Mouse (Mus musculus): ENCODE results near the gene Myo1g. TPM values are rescaled to one million over a fixed set of nuclear protein-coding genes. Genes with fewer than 3 reads are reported as not detected.

Myo1g gene
- polyA plus RNA-seq, 1 experiment from 2014 or later = 54.3 TPM

DNA sequence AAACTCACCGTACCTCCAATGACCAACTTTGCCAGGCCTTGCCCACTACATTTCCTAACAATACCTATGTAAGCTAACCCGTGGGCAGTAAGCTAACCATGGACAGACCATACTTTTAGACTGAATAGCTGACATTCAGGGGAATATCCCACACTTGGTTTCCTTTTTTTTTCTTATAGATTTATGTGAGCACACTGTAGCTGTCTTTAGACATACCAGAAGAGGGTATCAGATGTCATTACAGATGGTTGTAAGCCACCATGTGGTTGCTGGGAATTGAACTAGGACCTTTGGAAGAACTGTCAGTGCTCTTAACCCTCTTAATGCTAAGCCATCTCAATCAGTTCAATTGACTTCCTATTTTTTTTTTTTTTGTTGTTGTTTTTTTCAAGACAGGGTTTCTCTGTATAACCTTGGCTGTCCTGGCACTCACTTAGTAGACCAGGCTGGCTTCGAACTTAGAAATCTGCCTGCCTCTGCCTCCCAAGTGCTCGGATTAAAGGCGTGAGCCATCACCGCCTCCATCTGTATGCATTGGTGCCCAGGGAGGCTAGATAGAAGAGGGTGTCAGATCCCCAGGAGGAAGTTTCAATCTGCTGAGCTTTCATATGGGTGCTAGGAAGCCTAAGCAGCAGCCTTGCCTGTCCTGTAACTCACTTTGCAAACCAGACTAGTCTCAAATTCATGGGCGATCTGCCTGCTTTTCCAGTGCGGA, 3.6 kb upstream of the Myo1g start:
- no peak overlapping the region for H3K4me3 ChIP-seq (ENCODE audit: inconsistent target)
- peaks cover 49% of the 10 kb centered on the region for H3K79me2 ChIP-seq (ENCODE audit: inconsistent target)
- WGBS (ENCODE audit: missing documents) = 94% methylated on average over 8 of the region's 8 CpGs
- peaks cover 12% of the 10 kb centered on the region; the same call in 1 of the 2 replicates for H3K36me3 ChIP-seq (ENCODE audit: inconsistent target)
- peak overlapping the region; percentile 27 for H3K27ac ChIP-seq

- H3K36me3 ChIP-seq (ENCODE audit: inconsistent target) = peaks cover 12% of the 10 kb centered on the region; the same call in 1 of the 2 replicates
- peak overlapping the region; percentile 38 for H3K27ac ChIP-seq
- no peak overlapping the region for H3K4me3 ChIP-seq (ENCODE audit: inconsistent target)
- WGBS (ENCODE audit: missing documents) = 55% methylated on average over 1 of the region's 1 CpGs
- H3K79me2 ChIP-seq (ENCODE audit: inconsistent target) = peaks cover 55% of the 10 kb centered on the region
These were observed 2.9 kb upstream of the Myo1g start for GRCm38 (mm10) chr11:6523662-6524088.

DNA sequence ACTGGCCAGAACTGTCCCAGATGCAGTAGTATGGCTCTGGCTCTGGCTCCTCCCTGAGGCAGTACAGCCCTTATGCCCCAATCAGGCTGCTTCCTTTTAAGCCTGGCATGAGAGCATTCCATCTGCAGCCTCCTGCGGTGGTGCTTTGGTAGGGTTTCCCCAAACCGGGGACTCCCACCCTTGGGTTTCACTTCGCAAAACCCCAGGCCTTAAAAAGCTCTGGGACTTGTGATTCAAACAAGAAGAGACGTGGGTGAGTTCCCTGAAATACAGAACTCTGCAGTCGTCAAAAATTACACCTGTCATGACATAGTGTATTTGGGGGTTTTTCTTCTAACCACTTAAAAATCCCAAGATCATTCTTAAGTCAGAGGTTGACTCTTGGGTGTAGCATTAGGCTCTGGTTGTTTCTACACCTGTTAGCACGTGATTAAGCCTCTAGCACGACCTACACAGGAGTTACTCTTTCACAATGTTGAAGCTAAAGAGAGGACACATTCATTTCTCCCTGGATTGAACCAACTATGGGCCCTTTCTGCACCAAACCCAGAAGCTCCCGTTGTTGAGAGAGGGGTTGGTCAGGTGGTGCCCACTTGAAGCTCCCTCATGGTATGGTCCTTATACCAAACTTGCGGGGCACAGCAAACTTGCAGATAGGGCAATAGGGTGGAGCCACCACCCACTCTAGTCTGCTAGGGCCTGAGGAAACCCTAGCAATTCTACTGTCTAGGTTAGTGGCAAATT, 2.2 kb upstream of the Myo1g start:
- Histone ChIP-seq H3K79me2 (ENCODE audit: inconsistent target) (peaks cover 56% of the 10 kb centered on the region), H3K36me3 (ENCODE audit: inconsistent target) (peaks cover 19% of the 10 kb centered on the region), H3K27ac (peak overlapping the region; percentile 38), H3K4me3 (ENCODE audit: inconsistent target) (no peak overlapping the region)
- WGBS (ENCODE audit: missing documents) = 51% methylated on average over 9 of the region's 9 CpGs

DNA sequence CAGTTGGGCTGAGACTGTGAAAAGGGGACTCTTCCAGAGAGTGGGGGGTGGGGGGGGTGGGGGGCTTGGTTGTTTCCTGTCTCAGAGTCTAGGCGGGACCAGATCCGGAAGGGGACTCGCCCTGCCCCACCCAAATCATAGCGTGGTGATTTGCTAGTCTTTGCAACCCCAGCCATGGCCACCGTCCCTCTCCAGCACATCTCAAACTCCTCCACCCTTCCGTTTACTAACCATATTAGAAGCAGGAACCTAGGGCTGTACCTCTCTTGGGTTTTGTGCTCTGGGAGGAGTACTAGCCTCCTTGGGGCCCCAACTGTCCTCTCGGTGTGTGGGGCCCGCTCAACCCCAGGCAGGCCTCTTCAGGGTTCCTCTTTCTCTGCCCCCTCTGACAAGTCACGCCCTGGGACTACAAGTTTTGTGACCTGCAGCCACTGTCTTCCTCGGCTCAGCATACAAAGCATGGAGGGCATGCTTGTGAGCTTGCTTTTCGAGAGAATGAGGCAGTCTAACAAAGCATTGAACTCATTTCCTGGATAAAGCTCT, 1.2 kb downstream of the Myo1g start:
- H3K4me3 ChIP-seq (ENCODE audit: inconsistent target) = peak overlapping the region; percentile 89
- WGBS (ENCODE audit: missing documents) = under 1% methylated on average over 11 of the region's 11 CpGs
- peaks cover 40% of the 10 kb centered on the region for H3K36me3 ChIP-seq (ENCODE audit: inconsistent target)
- peaks cover 56% of the 10 kb centered on the region for H3K79me2 ChIP-seq (ENCODE audit: inconsistent target)
- H3K27ac ChIP-seq = peak overlapping the region; percentile 91

- peaks cover 43% of the 10 kb centered on the region for H3K79me2 ChIP-seq (ENCODE audit: inconsistent target)
- peaks cover 87% of the 10 kb centered on the region for H3K36me3 ChIP-seq (ENCODE audit: inconsistent target)
- 89% methylated on average over 7 of the region's 7 CpGs for WGBS (ENCODE audit: missing documents)
- no peak overlapping the region for H3K4me3 ChIP-seq (ENCODE audit: inconsistent target)
- no peak overlapping the region for H3K27ac ChIP-seq
These were observed 5.9 kb downstream of the Myo1g start for GRCm38 (mm10) chr11:6514837-6515236.

- Histone ChIP-seq H3K27ac (peak overlapping the region; percentile 32), H3K36me3 (ENCODE audit: inconsistent target) (peaks cover 70% of the 10 kb centered on the region), H3K79me2 (ENCODE audit: inconsistent target) (no peaks in the 10 kb centered on the region), H3K4me3 (ENCODE audit: inconsistent target) (no peak overlapping the region)
- WGBS (ENCODE audit: missing documents) = 10% methylated on average over 1 of the region's 1 CpGs
These were observed 12.4 kb downstream of the Myo1g start for GRCm38 (mm10) chr11:6508269-6508876.

DNA sequence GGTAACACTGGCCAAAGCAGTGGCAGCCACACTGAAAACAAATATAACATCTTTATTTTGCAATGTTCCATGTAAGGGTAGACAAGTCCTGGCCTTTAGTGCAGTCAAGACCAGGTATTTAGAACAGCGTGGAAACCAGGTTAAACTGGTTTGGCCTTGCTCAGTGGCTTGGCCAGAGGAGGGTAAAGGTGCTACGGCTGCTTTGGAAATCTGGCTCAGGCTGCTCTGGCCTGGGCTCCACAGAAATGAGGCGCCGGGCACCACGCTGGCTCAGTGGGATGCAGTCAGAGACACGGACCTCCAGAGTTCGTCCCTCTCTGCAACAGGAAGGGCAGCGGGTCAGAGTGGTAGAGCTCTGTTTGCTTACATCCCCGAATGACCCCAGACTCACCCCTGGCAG, 14.2 kb downstream of the Myo1g start:
- peaks cover 52% of the 10 kb centered on the region for H3K36me3 ChIP-seq (ENCODE audit: inconsistent target)

DNA sequence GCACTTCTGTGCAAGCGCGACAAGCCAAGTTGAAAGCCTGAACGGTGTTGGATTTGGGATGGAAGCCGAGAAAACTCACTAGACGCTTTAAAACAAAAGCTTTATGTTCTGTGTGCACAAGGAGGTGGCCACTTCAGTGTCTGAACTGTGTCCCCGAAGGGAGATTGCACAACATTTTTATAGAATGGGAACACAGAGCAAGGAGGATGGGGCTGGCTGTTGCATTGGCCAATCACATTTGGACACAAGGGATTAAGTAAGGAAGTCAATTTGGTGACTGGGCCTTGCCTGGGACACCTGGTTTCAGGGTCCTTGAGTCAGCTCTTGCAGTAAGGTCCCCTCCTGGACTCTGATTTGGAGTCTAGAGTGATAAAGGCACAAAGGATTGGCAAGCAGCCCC, 16.1 kb downstream of the Myo1g start:
- H3K79me2 ChIP-seq (ENCODE audit: inconsistent target) = no peaks in the 10 kb centered on the region
- no peak overlapping the region for H3K27ac ChIP-seq
- 71% methylated on average over 6 of the region's 6 CpGs for WGBS (ENCODE audit: missing documents)
- no peak overlapping the region for H3K4me3 ChIP-seq (ENCODE audit: inconsistent target)
- H3K36me3 ChIP-seq (ENCODE audit: inconsistent target) = peaks cover 33% of the 10 kb centered on the region

More for the DNA sequence above, 14.2 kb downstream of the Myo1g start:
- no peaks in the 10 kb centered on the region for H3K79me2 ChIP-seq (ENCODE audit: inconsistent target)
- no peak overlapping the region for H3K27ac ChIP-seq
- no peak overlapping the region for H3K4me3 ChIP-seq (ENCODE audit: inconsistent target)
- 95% methylated on average over 9 of the region's 9 CpGs for WGBS (ENCODE audit: missing documents)

DNA sequence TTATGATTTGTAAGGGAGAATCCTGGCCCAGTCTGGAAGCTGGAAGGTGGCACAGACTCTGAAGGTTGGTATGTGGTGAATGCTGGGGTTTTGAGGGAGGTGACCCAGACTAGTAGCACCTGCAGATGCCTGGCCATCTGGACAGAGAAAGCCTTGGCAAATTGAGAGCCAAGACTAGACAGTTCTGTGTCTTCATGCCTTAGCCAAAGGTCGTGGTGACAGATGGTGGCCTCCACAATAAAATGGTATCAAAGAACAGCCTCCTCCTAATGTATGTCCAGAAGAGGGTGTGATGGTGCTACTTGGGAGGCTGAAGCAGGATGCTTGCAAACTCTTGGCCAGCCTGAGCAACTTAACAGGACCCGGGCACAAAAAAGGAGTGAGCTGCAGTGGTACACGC, 16.5 kb downstream of the Myo1g start:
- Histone ChIP-seq H3K79me2 (ENCODE audit: inconsistent target) (no peaks in the 10 kb centered on the region), H3K36me3 (ENCODE audit: inconsistent target) (peaks cover 29% of the 10 kb centered on the region), H3K27ac (no peak overlapping the region), H3K4me3 (ENCODE audit: inconsistent target) (no peak overlapping the region)
- WGBS (ENCODE audit: missing documents) = 83% methylated on average over 3 of the region's 3 CpGs

DNA sequence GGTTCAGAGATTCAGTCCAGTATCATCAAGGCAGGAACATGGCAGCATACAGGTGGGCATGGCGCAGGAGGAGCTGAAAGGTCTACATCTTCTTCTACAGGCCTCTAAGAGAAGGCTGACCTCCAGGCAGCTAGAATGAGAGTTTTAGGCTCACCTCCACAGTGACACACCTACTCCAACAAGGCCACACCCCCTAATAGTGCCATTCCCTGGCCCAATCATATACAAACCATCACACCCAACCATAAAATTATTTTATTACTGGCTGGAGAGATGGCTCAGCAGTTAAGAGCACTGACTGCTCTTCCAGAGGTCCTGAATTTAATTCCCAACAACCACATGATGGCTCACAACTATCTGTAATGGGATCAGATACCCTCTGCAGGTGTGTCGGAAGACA, 18.3 kb downstream of the Myo1g start:
- no peak overlapping the region for H3K27ac ChIP-seq
- H3K4me3 ChIP-seq (ENCODE audit: inconsistent target) = no peak overlapping the region
- WGBS (ENCODE audit: missing documents) = 100% methylated on average over 2 of the region's 2 CpGs
- no peaks in the 10 kb centered on the region for H3K79me2 ChIP-seq (ENCODE audit: inconsistent target)
- peaks cover 18% of the 10 kb centered on the region for H3K36me3 ChIP-seq (ENCODE audit: inconsistent target)

- no peak overlapping the region for H3K4me3 ChIP-seq (ENCODE audit: inconsistent target)
- no peaks in the 10 kb centered on the region for H3K79me2 ChIP-seq (ENCODE audit: inconsistent target)
- no peaks in the 10 kb centered on the region for H3K36me3 ChIP-seq (ENCODE audit: inconsistent target)
- WGBS (ENCODE audit: missing documents) = 56% methylated on average over 12 of the region's 12 CpGs
- H3K27ac ChIP-seq = no peak overlapping the region
These were observed 23.3 kb downstream of the Myo1g start for GRCm38 (mm10) chr11:6497311-6497948.

DNA sequence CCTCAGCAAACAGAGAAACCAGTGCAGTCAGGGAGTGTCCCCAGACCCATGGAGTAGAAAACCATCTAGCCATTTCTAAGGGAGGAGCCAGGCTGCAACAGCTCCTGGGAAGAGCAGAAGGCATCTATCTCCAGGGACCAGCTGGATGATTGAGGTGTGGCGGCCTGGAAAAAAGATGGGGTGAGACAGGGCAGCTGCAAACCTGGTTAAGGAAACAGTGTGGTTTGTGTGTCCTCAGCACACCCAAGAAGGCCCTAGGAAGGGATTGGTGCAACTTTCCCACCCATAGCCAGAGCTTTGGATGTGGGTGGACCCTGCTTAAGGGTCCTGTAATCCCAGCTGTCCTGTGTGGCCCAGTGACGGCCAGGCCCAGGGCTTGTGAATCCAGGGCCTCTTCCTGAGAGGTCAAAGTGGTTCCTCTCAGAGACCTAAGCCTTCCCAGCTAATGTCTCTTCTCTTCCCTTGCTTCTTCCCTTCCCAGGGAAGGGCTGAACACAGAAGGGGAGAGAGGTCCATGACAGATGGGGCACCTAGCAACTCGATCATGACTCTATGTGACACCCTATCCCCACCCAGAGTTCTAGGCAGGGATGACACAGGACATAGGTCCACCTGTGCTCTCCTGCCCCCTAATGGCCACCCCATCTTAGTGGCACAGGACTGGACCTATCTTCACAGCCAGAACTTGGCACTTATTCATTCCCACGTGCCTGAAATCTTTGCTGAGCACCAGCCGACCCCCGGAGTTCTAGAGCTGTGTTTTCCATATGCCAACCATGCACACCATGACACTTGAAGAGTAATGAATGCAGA, 30.9 kb downstream of the Myo1g start:
- Histone ChIP-seq H3K27ac (no peak overlapping the region), H3K36me3 (ENCODE audit: inconsistent target) (no peaks in the 10 kb centered on the region), H3K79me2 (ENCODE audit: inconsistent target) (no peaks in the 10 kb centered on the region), H3K4me3 (ENCODE audit: inconsistent target) (no peak overlapping the region)
- 54% methylated on average over 6 of the region's 6 CpGs for WGBS (ENCODE audit: missing documents)

DNA sequence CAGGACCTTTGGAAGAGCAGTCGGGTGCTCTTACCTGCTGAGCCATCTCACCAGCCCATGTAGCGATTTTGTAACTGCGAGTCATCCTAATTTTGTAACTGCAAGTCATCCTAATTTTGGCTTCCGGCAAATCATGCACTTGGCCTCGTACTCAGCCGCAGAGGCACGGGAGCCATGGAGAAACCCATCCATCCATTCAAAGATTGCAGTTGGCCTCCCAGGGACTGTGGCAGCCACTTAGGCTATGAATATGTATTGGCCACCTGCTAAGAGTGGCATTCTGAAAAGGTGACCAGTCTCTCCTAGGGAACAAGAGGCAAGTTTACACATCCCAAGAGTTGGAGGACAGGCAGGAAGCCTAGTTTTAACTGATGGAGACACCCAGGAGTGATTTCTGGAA, 31.5 kb downstream of the Myo1g start:
- Histone ChIP-seq H3K36me3 (ENCODE audit: inconsistent target) (no peaks in the 10 kb centered on the region), H3K79me2 (ENCODE audit: inconsistent target) (no peaks in the 10 kb centered on the region), H3K4me3 (ENCODE audit: inconsistent target) (no peak overlapping the region), H3K27ac (no peak overlapping the region)
- 84% methylated on average over 6 of the region's 7 CpGs for WGBS (ENCODE audit: missing documents)
